Comparison of ENCODE assay signal across 8 mouse cellular contexts in genomic region chr15:82987732-82988112, GRCm38 (mm10). TPM values are rescaled to one million over a fixed set of nuclear protein-coding genes. Genes with fewer than 3 reads are reported as not detected.
A peak's percentile ranks its signal among the peaks of the same experiment; 100 is the strongest.
DNase-seq lines count a peak whose midpoint lies in the region; ATAC-seq and TF ChIP-seq lines count a peak whose summit lies in the region.

TSS of gene Tcf20 (minus strand) at chr15:82987872.

- peak within 1 kb of the TSS; percentile 47 to 68 for H3K4me3 ChIP-seq in MEL (ENCODE audit: control insufficient read depth in 1 of 2, insufficient read depth in 1 of 2, low read depth in 2 of 2, low read length in 2 of 2)
- H3K4me3 ChIP-seq in cerebellum, adult 2 months (replicated peaks; ENCODE audit: insufficient read depth, low read depth, low read length): peak within 1 kb of the TSS; percentile 39
- peak within 1 kb of the TSS; percentile 47 for H3K4me3 ChIP-seq in lung, embryonic 16.5 days (ENCODE audit: low read length)

- H3K79me2 ChIP-seq in MEL (ENCODE audit: control insufficient read depth, insufficient read depth, low read length, poor library complexity): no peaks in the 10 kb centered on the region

- H3K4me1 ChIP-seq in MEL (ENCODE audit: control insufficient read depth in 1 of 2, insufficient read depth in 2 of 2, low read length in 2 of 2): peaks cover 0 to 10% of the 10 kb centered on the region in 2 experiments; a peak in 2 of 4 replicates
- H3K4me1 ChIP-seq in cerebellum, adult 2 months (ENCODE audit: control insufficient read depth, insufficient read depth, low read length): peaks cover 19% of the 10 kb centered on the region
- H3K4me1 ChIP-seq in lung, embryonic 16.5 days (replicated peaks; ENCODE audit: control insufficient read depth, insufficient read depth, low read length): peaks cover 21% of the 10 kb centered on the region

- TF ChIP-seq RAD21 in MEL (IDR thresholded peaks at IDR 0.05; ENCODE audit: low read depth, low read length): no peak

- H3K9ac ChIP-seq in MEL (ENCODE audit: control insufficient read depth, low read depth, low read length, poor library complexity, severe bottlenecking): peak within 1 kb of the TSS; percentile 42; the same call in 1 of the 2 replicates
- H3K9ac ChIP-seq in lung, embryonic 16.5 days (ENCODE audit: low read length): peak within 1 kb of the TSS; percentile 55

- peak within 1 kb of the TSS; percentile 90 for H3K4me2 ChIP-seq in lung, embryonic 16.5 days (ENCODE audit: low read depth, low read length)

- no peak within 1 kb of the TSS for H3K27ac ChIP-seq in MEL (ENCODE audit: control insufficient read depth, low read depth, low read length)
- H3K27ac ChIP-seq in cerebellum, adult 2 months (ENCODE audit: insufficient read depth, low read length): no peak within 1 kb of the TSS
- no peak within 1 kb of the TSS for H3K27ac ChIP-seq in lung, embryonic 16.5 days (ENCODE audit: low read length)

- under 1% methylated on average over 20 of the region's 20 CpGs for WGBS in cerebellum, adult 2 months
- under 1% methylated on average over 20 of the region's 20 CpGs for WGBS in lung, embryonic 16.5 days

- no peaks in the 10 kb centered on the region for H3K36me3 ChIP-seq in MEL (ENCODE audit: control insufficient read depth in 1 of 2, insufficient read depth in 2 of 2, low read length in 2 of 2)
- H3K36me3 ChIP-seq in lung, embryonic 16.5 days (ENCODE audit: control insufficient read depth, insufficient read depth, low read length): no peaks in the 10 kb centered on the region

- H3K9me3 ChIP-seq in MEL (replicated peaks; ENCODE audit: insufficient read depth, low read length): no peaks in the 10 kb centered on the region
- H3K9me3 ChIP-seq in lung, embryonic 16.5 days (ENCODE audit: control insufficient read depth, low read length): no peaks in the 10 kb centered on the region

- no peak for TF ChIP-seq POLR2A in MEL (IDR thresholded peaks at IDR 0.05; ENCODE audit: control insufficient read depth in 1 of 2, insufficient read depth in 1 of 2, low read depth in 1 of 2, low read length in 2 of 2, poor library complexity in 1 of 2)
- TF ChIP-seq POLR2A in cerebellum, adult 2 months (IDR thresholded peaks at IDR 0.05; ENCODE audit: borderline replicate concordance, insufficient read depth, low read length): no peak

- ATAC-seq in hematopoietic stem cell, adult 5-6 weeks (replicated peaks in 1 of 2; ENCODE audit: insufficient read depth in 1 of 2, low FRiP score in 2 of 2, low TSS enrichment in 1 of 2, low read depth in 1 of 2, poor library complexity in 2 of 2, severe bottlenecking in 2 of 2): peak; percentile 94
- peak; percentile 95 for ATAC-seq in lung, embryonic 16.5 days (ENCODE audit: low read depth)

- TF ChIP-seq EP300 in MEL (IDR thresholded peaks at IDR 0.05; ENCODE audit: low read depth in 1 of 2, low read length in 2 of 2): no peak

- peaks cover 0 to 2% of the 10 kb centered on the region in 2 experiments; a peak in 2 of 4 replicates for H3K27me3 ChIP-seq in MEL (ENCODE audit: control insufficient read depth in 1 of 2, insufficient read depth in 2 of 2, low read length in 2 of 2)
- no peaks in the 10 kb centered on the region; the same call in 1 of the 2 replicates for H3K27me3 ChIP-seq in cerebellum, adult 2 months (ENCODE audit: control insufficient read depth, insufficient read depth, low read length)
- H3K27me3 ChIP-seq in lung, embryonic 16.5 days (ENCODE audit: control insufficient read depth, insufficient read depth, low read depth, low read length): peaks cover 14% of the 10 kb centered on the region; the same call in 1 of the 2 replicates

- TF ChIP-seq CTCF in MEL (IDR thresholded peaks at IDR 0.05 in 2 of 3, conservative IDR thresholded peaks at IDR 0.05 in 1 of 3; ENCODE audit: control insufficient read depth in 1 of 3, insufficient read depth in 1 of 3, low read depth in 2 of 3, low read length in 3 of 3, poor library complexity in 1 of 3, severe bottlenecking in 1 of 3): no peak
- TF ChIP-seq CTCF in cerebellum, adult 2 months (IDR thresholded peaks at IDR 0.05; ENCODE audit: borderline replicate concordance, insufficient read depth, low read depth, low read length): no peak

- peak; percentile 95 for DNase-seq in MEL (ENCODE audit: low read depth, low spot score)
- peak; percentile 77 to 78 for DNase-seq in cerebellum, adult 2 months
- peak; percentile 92 for DNase-seq in forelimb bud, embryonic 11.5 days (ENCODE audit: low read depth, low spot score)
- peak; percentile 61 for DNase-seq in layer of hippocampus, adult 9-10 months (ENCODE audit: low spot score)
- peak; percentile 82 for DNase-seq in ovary, postnatal 10 days (ENCODE audit: low spot score)
- peak; percentile 99 for DNase-seq in thymus, postnatal 14 days

TF ChIP-seq in MEL, 35 proteins besides CTCF, POLR2A, EP300 and RAD21:
- TF ChIP-seq GATA1 (IDR thresholded peaks at IDR 0.05; ENCODE audit: low read depth, low read length) (no peak), HCFC1 (IDR thresholded peaks at IDR 0.05; ENCODE audit: low read depth, low read length) (0 out of 2 replicates have a peak, but pooled peaks have one; percentile 19), ZKSCAN1 (IDR thresholded peaks at IDR 0.05; ENCODE audit: low read depth, low read length) (no peak), BHLHE40 (IDR thresholded peaks at IDR 0.05; ENCODE audit: borderline replicate concordance, low read depth, low read length) (no peak), SIN3A (IDR thresholded peaks at IDR 0.05; ENCODE audit: low read length) (peak; percentile 32; the same call in 1 of the 2 replicates), NRF1 (IDR thresholded peaks at IDR 0.05; ENCODE audit: insufficient read depth, low read depth, low read length, poor library complexity, severe bottlenecking) (0 out of 2 replicates have a peak, but pooled peaks have one; percentile 19), ZNF384 (IDR thresholded peaks at IDR 0.05; ENCODE audit: low read depth, low read length) (peak; percentile 51; the same call in 1 of the 2 replicates), ETS1 (IDR thresholded peaks at IDR 0.05; ENCODE audit: low read depth, low read length) (0 out of 2 replicates have a peak, but pooled peaks have one; percentile 20)

RNA-seq across cellular contexts. Expression of gene Tcf20, which starts in this region (rescaled TPM):
- 84.9 and 91.8 TPM in 2 replicates for total RNA-seq in MEL (2012; rRNA removed)
- 10 to 100 TPM; 34.7 to 92.0 TPM for polyA plus RNA-seq in MEL (2012; ENCODE audit: insufficient read depth in 1 of 2, insufficient read length in 2 of 2, low read depth in 1 of 2, low replicate concordance in 2 of 2, missing spikeins in 1 of 2)
- polyA plus RNA-seq in cerebellum, adult 2 months (2012; rRNA removed): 25.0 and 25.8 TPM in 2 replicates
- total RNA-seq in hematopoietic stem cell, adult 5-6 weeks (2017): 113 and 129 TPM in 2 replicates
- 7.2 and 7.3 TPM in 2 replicates for polyA plus RNA-seq in lung, embryonic 16.5 days (2015; fragmentation: Nextera tagmentation; extraction: Ambion mirVana)
